Mouse (Mus musculus) olfactory bulb, adult 2 months (tissue): ENCODE data around the gene Mrps14.

Experiments used
- CTCF ChIP-seq: fragments of 200-500 bp; IDR thresholded peaks from 2 replicates; pipeline ENCODE4 v1.5.1; 2012; ENCODE audit warnings: low read depth, mild to moderate bottlenecking, low read length, moderate library complexity; ENCODE audit not compliant: insufficient read depth
- POLR2A ChIP-seq: fragments of 200-500 bp; IDR thresholded peaks from 2 replicates; pipeline ENCODE4 v1.6.1; 2012; ENCODE audit warnings: mild to moderate bottlenecking, low read depth, low read length, moderate library complexity; ENCODE audit not compliant: insufficient read depth

DNA sequence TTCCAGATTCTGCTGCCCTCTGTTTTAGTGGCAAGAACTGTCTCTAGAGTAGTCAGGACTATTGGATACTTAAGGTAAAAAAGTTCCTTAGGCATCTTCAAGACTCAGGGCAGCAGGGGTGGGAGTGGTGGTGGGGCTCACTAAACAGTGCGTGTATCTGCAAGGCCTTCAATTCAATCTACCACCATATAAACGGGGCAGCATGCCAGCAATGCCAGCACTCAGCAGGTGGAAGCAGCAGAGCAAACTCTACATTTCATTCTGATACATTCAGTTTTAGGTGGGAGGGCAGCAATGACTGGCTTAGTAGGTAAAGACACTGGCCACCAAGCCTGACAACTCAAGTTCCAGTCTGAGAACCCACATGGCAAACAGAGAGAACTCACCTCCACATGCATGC lies 45.1 kb downstream of the Mrps14 start:
- no peak for TF ChIP-seq CTCF
- no peak for TF ChIP-seq POLR2A
